Mouse (Mus musculus) embryonic facial prominence, embryonic 14.5 days (tissue): ENCODE results near the gene Wbp1. TPM values are rescaled to one million over a fixed set of nuclear protein-coding genes. Genes with fewer than 3 reads are reported as not detected.

Experiments
- ATAC-seq: fragments of 200-750 bp; cut with Nextera tagmentation; 2 replicates; pipeline ENCODE4 v1.8.0; 2017; ENCODE audit warnings: low read depth, moderate number of reproducible peaks, moderate TSS enrichment
- DNase-seq: peaks from one replicate; pipeline ENCODE4 v3.0.0-alpha.2; 2015; ENCODE audit warnings: low spot score
- H3K27ac ChIP-seq: fragments of 300-500 bp; sonication (generic); replicated peaks from 2 replicates; pipeline ENCODE4 v1.5.1; 2014; ENCODE audit warnings: low read depth, mild to moderate bottlenecking, low read length, moderate library complexity
- H3K27me3 ChIP-seq: fragments of 300-500 bp; sonication (generic); replicated peaks from 2 replicates; pipeline ENCODE4 v1.6.1; 2014; ENCODE audit warnings: low read length; ENCODE audit not compliant: control insufficient read depth, insufficient read depth
- H3K36me3 ChIP-seq: fragments of 300-500 bp; sonication (generic); 2 replicates; pipeline ENCODE4 v1.6.1; 2014; ENCODE audit warnings: low read length, mixed read lengths; ENCODE audit not compliant: control insufficient read depth, insufficient read depth
- H3K4me1 ChIP-seq: fragments of 300-500 bp; sonication (generic); 2 replicates; pipeline ENCODE4 v1.6.1; 2014; ENCODE audit warnings: antibody characterized with exemption, low read length; ENCODE audit not compliant: control insufficient read depth, insufficient read depth
- H3K4me2 ChIP-seq: fragments of 300-500 bp; sonication (generic); 2 replicates; pipeline ENCODE4 v1.6.1; 2014; ENCODE audit warnings: low read depth, mild to moderate bottlenecking, low read length, moderate library complexity, mixed read lengths
- H3K4me3 ChIP-seq: fragments of 300-500 bp; sonication (generic); 2 replicates; pipeline ENCODE4 v1.5.1; 2014; ENCODE audit warnings: low read depth, mild to moderate bottlenecking, low read length
- H3K9ac ChIP-seq: fragments of 300-500 bp; sonication (generic); 2 replicates; pipeline ENCODE4 v1.6.1; 2014; ENCODE audit warnings: low read depth, mild to moderate bottlenecking, low read length, moderate library complexity, mixed read lengths
- H3K9me3 ChIP-seq: fragments of 300-500 bp; sonication (generic); 2 replicates; pipeline ENCODE4 v1.6.1; 2016; ENCODE audit warnings: low read length; ENCODE audit not compliant: control insufficient read depth
- WGBS: fragments of 180-500 bp; shearing (Covaris S2); extraction: QIAGEN DNeasy Blood & Tissue Kit; methylation state at CpG from one replicate; pipeline ENCODE4 v1.1.7; 2014; 5-methylcytosine and 5-hydroxymethylcytosine counted together
- polyA plus RNA-seq: library from polyadenylated mRNA; unstranded; fragments of >200 nt; fragmentation: Nextera tagmentation; extraction: Ambion mirVana; gene quantifications from 2 replicates; pipeline ENCODE4 v1.2.1, GENCODE M21; 2014

Gene Wbp1
- polyA plus RNA-seq, 1 experiment from 2014 or later: 61.8 TPM

DNA sequence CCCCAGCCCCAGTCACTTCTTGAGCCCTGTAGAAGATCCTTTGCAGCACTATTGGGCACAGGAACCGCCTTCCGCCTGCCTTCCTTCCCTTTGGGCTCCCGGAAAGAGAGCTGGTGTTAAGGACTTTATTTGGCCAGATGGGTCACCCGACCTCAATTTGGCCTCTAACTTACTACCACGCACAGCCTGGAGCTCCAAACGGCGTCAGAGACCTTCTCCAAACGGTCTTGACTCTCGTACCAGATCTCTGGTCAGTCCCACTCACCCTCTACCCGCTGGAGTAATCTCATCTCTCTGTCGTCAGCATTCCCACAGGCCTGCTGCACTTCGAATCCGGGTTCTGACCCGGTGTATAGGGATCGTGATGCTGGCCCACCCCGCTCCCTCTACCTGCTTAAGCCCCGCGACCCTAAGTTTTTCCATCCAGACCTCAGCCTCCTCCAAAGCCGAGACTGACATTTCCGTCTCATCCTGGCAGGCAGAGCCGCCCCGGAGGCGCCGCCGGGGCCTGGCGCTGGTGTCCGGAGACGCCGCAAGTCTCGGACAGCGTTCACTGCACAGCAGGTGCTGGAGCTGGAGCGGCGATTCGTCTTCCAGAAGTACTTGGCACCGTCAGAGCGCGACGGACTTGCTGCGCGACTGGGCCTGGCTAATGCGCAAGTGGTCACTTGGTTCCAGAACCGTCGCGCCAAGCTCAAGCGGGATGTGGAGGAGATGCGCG lies 34.0 kb downstream of the Wbp1 start:
- no peak for ATAC-seq
- Histone ChIP-seq H3K9me3 (no peaks in the 10 kb centered on the region), H3K4me3 (peak overlapping the region; percentile 27), H3K9ac (0 out of 2 replicates have a peak overlapping the region, but pooled peaks have one; percentile 30), H3K27ac (no peak overlapping the region), H3K27me3 (peaks cover 82% of the 10 kb centered on the region), H3K4me2 (peak overlapping the region; percentile 40), H3K4me1 (peaks cover 15% of the 10 kb centered on the region), H3K36me3 (no peaks in the 10 kb centered on the region)
- WGBS: 4% methylated on average over 47 of the region's 47 CpGs
- DNase-seq: no peak

DNA sequence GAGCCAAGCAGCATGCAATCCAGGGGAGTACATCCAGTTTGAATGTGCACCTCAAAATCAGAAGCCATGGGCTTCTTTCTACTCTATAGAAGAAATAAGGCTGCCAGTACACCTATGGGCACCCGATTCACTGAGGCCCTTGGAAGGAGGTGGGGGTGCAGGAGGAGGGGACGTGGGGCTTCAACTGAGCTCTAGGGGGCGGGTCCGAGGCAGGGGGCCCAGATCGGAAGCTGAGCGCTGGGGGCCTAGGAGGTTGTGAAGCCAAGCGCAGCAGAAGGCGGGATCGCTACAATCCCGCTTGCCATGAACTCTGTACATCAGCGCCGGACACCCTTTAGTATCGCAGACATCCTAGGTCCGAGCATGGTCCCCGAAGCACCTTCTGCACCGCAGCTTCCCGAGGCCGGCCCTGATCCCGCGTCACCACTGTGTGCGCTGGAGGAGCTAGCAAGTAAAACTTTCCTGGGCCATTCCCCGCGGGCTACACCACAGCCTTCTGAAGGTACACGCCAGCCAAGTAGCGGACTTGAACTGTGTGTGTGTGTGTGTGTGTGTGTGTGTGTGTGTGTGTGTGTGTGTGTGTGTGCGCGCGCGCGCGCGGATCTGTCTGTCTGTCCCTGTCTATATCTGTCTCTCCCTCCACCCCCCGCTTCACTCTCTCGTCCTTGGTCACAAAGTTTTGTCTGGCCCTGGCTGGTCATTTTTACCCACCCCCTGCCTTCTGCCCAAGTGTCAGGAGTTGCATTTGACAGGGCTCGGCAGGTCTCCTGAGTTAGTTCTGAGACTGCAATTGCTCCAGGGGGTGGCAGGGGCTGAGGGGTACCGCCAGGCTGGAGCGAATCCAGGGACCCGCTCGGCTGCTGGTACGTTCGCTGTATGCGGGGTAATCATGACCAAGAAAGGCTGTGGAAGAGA lies 35.0 kb downstream of the Wbp1 start, which contains the start of gene Lbx2:
Gene Lbx2 (plus strand): TSS at position 247 of the 915 bp plus-strand sequence.
- Histone ChIP-seq H3K27me3 (peaks cover 83% of the 10 kb centered on the region), H3K4me3 (peak within 1 kb of the TSS; percentile 18), H3K9me3 (no peaks in the 10 kb centered on the region), H3K4me2 (peak within 1 kb of the TSS; percentile 48), H3K27ac (no peak within 1 kb of the TSS), H3K36me3 (peaks cover 7% of the 10 kb centered on the region; the same call in 1 of the 2 replicates), H3K9ac (peak within 1 kb of the TSS; percentile 30; the same call in 1 of the 2 replicates), H3K4me1 (peaks cover 15% of the 10 kb centered on the region)
- WGBS: 4% methylated on average over 29 of the region's 42 CpGs
- DNase-seq (no peak), ATAC-seq (no peak)

DNA sequence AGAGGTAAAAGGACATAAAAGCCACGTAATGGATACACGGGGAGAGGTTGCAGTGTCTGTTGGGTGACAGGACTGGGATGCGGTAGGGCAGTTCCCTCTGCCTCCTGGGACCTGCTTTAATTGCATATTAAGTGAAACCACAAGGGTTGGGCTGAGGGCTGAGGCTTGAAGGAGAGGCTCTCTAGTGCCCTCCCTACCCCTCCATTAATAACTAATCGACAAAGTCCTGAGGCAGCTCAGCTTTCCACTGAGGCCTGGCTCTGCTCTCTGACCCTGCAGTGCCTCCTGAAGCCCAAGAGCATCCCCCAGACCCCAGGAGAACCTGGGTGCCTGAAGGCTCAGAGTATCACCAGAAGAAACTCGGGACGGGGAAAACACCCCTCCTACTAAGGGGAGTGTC lies 36.9 kb downstream of the Wbp1 start:
- H3K27ac ChIP-seq: no peak overlapping the region
- H3K36me3 ChIP-seq: peaks cover 20% of the 10 kb centered on the region
- no peak overlapping the region for H3K4me2 ChIP-seq
- H3K9ac ChIP-seq: no peak overlapping the region
- no peak for DNase-seq
- peaks cover 15% of the 10 kb centered on the region for H3K4me1 ChIP-seq
- WGBS: 12% methylated on average over 6 of the region's 6 CpGs
- H3K9me3 ChIP-seq: no peaks in the 10 kb centered on the region
- no peak for ATAC-seq
- H3K4me3 ChIP-seq: no peak overlapping the region
- peaks cover 69% of the 10 kb centered on the region for H3K27me3 ChIP-seq

DNA sequence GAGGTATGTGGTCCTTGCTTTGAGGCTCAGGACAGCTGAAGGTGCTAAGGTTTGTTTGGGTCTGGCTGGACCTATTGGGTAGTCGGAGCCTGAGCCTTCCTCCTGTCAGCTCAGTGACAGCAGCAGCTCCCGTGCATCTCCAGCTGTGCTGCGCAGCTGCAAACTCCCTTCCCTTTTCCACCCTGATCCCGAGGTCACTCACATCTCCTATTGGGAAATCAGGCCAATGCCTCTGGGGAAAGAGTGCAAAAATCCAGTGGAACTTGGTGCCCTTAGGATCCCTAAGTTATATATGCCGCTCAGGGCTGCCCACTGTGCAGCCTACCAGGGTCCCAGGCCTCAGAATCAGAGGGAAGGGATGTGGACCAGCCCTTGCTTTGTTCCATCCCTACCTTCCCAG lies 37.9 kb downstream of the Wbp1 start:
- no peak for DNase-seq
- Histone ChIP-seq H3K27me3 (peaks cover 61% of the 10 kb centered on the region), H3K4me1 (peaks cover 21% of the 10 kb centered on the region)

DNA sequence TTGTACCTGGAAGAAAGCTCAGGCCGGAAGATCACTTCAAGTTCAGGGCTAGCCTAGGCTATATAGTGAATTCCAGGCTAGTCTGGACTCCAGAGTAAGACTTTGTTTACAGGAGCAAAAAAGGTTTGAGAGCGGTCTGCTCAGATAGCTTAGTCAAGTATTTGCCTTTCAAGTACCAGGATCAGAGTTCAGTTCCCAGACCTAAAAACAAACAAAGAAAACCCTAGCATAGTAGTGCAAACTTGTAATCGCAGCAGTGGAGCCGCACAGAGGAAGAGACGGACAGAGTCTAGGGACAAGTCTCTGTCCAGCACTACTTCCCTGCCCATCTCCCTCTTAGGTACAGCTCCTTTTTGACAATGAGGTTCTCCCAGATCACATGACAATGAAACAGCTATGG lies 41.1 kb downstream of the Wbp1 start:
- 97% methylated on average over 5 of the region's 5 CpGs for WGBS
- Histone ChIP-seq H3K36me3 (peaks cover 20% of the 10 kb centered on the region), H3K4me2 (no peak overlapping the region), H3K27ac (no peak overlapping the region), H3K4me3 (no peak overlapping the region), H3K4me1 (peaks cover 11% of the 10 kb centered on the region), H3K9me3 (no peaks in the 10 kb centered on the region), H3K27me3 (peaks cover 41% of the 10 kb centered on the region), H3K9ac (no peak overlapping the region)
- DNase-seq (no peak), ATAC-seq (no peak)

More for the DNA sequence above, 37.9 kb downstream of the Wbp1 start:
- Histone ChIP-seq H3K9ac (no peak overlapping the region), H3K36me3 (peaks cover 20% of the 10 kb centered on the region), H3K4me2 (no peak overlapping the region), H3K4me3 (no peak overlapping the region), H3K9me3 (no peaks in the 10 kb centered on the region), H3K27ac (no peak overlapping the region)
- 8% methylated on average over 5 of the region's 5 CpGs for whole genome bisulfite sequencing
- ATAC-seq: no peak

DNA sequence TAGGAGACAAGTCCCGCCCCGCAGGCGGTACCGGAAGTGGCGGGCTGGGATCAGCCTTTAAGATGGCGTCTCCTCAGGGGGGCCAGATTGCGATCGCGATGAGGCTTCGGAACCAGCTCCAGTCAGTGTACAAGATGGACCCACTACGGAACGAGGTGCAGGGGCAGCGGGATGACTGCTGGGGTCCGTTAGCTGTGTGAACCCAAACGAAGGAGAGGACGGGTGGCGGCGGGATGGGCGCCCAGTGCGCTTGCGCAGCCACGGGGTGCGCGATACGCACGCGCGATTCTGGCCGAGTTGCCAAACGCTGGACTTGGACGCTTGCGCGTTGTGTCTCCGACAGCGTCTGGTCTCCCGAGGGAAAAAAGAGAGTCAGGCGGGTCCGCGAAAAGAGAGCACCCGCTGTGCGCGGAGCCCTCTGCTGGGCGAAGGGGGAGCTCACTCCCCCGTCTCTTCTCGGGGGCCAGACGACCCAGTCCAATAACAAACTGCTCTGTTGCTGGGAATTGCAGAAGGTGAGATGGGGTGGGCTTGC lies 43.0 kb downstream of the Wbp1 start:
- Histone ChIP-seq H3K9me3 (no peaks in the 10 kb centered on the region), H3K4me1 (peaks cover 11% of the 10 kb centered on the region), H3K4me3 (peak overlapping the region; percentile 72), H3K9ac (peak overlapping the region; percentile 79), H3K36me3 (peaks cover 20% of the 10 kb centered on the region), H3K27ac (peak overlapping the region; percentile 90), H3K27me3 (peaks cover 41% of the 10 kb centered on the region), H3K4me2 (peak overlapping the region; percentile 96)
- under 1% methylated on average over 40 of the region's 46 CpGs for WGBS
- ATAC-seq (peak; percentile 94), DNase-seq (peak; percentile 98)

DNA sequence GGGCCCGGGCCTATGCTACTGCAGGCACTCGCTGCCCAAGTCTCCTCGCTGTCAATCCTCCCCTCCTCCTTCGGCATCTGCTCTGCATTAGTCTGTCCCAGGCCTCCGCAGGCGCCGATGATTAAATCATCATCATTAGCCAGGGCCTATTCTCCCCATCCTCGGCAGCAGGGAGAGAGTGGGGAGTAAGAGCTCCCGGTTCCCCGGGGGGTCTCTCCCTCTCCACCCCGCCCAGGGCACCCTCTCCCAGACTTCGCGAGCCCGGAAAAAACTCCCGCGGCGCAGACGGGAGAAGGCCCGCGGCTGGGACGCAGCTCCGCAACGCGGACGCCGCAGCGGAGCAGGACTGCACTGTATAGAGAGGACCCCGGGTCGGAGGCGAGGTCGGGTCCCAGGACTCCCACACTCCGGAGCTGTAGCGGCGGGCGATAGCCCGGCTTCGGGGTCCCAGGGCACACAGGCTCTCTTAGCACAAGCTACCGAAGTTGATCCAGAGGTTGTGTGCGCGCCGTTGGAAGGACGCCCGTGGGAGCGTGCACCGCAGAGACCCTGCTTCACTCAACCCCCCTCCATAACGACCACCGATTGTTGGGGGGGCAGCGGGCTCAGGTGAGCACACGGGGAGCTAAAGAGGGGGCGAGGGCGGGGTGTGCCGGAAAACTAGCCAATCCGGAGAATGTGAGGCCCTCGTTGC lies 43.6 kb downstream of the Wbp1 start, which contains the start of gene Pcgf1:
Gene Pcgf1 (plus strand): TSS at position 240 of the 694 bp plus-strand sequence.
- peak within 1 kb of the TSS; percentile 90 for H3K27ac ChIP-seq
- under 1% methylated on average over 50 of the region's 54 CpGs for WGBS
- peak within 1 kb of the TSS; percentile 79 for H3K9ac ChIP-seq
- H3K4me1 ChIP-seq: peaks cover 11% of the 10 kb centered on the region
- H3K4me2 ChIP-seq: peak within 1 kb of the TSS; percentile 96
- DNase-seq (peak; percentile 98), ATAC-seq (peak; percentile 74)
- H3K36me3 ChIP-seq: peaks cover 20% of the 10 kb centered on the region
- peak within 1 kb of the TSS; percentile 72 for H3K4me3 ChIP-seq
- H3K27me3 ChIP-seq: peaks cover 40% of the 10 kb centered on the region
- H3K9me3 ChIP-seq: no peaks in the 10 kb centered on the region

DNA sequence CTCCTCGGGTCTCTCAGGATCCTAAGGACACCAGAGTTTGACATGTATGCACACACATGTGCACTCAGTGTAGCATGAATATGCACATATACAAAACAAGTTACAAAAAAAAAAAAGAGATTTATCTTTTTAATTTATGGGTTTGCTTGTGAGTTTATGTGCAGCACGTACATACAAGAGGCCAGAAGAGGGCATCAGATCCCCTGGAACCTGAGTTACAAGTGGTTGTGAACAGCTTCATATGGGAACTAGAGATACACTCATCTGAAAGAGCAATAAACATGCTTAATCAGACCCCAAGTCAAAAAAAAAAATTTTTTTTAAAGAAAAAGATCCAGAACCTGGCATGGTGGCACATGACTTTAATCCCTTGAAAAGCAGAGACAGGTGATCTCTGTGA lies 46.4 kb downstream of the Wbp1 start:
- Histone ChIP-seq H3K27me3 (peaks cover 62% of the 10 kb centered on the region), H3K9ac (no peak overlapping the region), H3K4me3 (no peak overlapping the region), H3K9me3 (no peaks in the 10 kb centered on the region), H3K4me1 (peaks cover 17% of the 10 kb centered on the region), H3K4me2 (no peak overlapping the region), H3K36me3 (no peaks in the 10 kb centered on the region), H3K27ac (no peak overlapping the region)
- DNase-seq: no peak
- ATAC-seq: no peak
- 23% methylated on average over 2 of the region's 2 CpGs for WGBS
